Mouse (Mus musculus): ENCODE measurements around the gene Cyp4f15.

DNA sequence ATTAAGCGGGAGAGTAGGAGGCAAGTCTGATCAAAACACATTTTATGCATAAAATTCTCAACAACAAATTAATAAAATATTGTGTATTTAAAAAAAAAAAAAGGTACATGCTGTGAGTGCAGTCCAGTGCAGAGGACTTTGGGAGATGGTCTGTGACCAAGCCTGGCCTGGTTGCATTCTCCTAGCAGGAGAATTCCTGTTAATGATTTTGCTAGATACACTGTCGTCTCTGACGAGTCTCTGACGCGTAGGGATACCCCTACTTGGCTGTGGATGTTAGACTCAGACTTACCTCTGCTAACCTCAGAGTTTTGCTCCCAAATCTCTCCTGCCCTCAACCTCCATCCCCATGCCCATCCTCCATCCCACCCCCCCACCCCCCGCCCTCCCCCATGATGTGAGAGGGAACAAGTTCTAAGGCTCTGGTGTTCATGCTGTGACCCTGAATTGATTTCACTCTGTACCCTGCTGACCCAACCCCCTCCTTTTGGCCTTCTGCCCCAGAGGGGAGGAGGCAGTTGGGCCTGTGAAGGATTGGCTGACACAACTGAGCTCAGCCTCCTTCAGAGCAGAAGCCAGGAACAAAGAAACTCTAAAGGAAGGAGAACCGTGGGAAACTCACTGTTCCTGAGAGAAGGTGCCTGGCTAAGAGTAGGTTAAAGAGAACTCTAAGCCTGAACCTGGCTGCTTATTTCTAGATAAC, at the start of gene Cyp4f15:
- TF ChIP-seq CTCF (IDR thresholded peaks at IDR 0.05; ENCODE audit: low read depth, low read length) (no peak), EP300 (IDR thresholded peaks at IDR 0.05; ENCODE audit: insufficient read depth, low read depth, low read length) (no peak)

Measured in ES-Bruce4 (cell line).